10 mouse cellular contexts compared by ENCODE assay signal in the genomic region with DNA sequence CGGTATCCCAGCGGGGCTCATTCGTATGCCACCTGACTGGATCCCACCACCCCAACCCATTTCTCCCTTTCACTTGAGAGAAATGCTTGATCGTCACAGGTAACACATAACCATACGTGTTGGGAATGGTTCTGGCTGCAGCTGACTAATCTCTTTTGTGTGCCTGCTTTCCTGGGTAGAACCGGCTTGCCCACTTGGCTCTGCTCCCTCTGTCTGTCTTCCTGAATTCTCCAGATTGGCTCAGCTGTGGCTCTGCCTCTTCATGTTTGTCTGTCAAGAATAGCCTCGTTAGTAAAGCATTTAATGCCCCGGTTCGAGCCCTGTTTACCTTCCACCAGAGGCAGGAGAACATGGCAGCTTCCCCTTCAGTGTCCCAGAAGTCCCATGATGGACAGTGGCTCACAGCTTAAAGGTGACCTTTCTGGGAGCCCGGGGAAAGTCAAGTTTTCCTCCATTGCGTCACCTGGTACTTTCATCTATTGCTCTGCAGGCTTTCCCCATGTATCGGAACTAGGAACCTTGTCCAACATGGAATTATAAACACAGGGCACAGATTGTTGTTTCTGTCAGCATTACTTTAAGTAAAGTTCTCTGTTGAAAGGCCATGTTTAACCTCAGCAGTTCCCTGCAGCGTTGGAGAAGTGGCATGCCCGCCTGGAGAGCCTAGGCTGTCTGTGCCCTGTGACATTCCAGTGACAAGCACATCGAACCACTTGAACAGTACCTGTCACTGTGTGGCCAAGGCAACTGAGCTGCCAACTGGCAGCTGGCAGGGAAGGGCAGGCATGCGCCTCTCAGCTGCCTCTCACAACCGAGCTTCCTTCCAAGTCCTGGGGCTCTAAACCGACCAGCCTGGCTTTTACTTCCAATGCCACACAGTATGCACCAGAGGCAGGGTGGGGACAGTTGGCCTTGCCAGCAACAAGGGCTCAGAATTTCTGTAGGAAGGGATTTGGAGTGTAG.
DNase-seq lines count a peak whose midpoint lies in the region; ATAC-seq and TF ChIP-seq lines count a peak whose summit lies in the region.
"Had no signal": no experiment of that assay in that cellular context is flagged by ENCODE, and none has a peak within 500 bp of the region (broad histone marks: within the 10 kb centered on the region; RNA-seq: fewer than 3 reads in every experiment).

No protein-coding gene starts in this region.

- TF ChIP-seq CTCF in brain, embryonic 14.5 days (IDR thresholded peaks at IDR 0.05; ENCODE audit: borderline replicate concordance, extremely low read depth, insufficient read depth, insufficient read length) = no peak
- no peak for TF ChIP-seq CTCF in forebrain, postnatal 0 days (IDR thresholded peaks at IDR 0.05; ENCODE audit: low read depth)

- H3K36me3 ChIP-seq in forebrain, postnatal 0 days (ENCODE audit: insufficient read depth) = no peaks in the 10 kb centered on the region
- no peaks in the 10 kb centered on the region for H3K36me3 ChIP-seq in hindbrain, embryonic 16.5 days (ENCODE audit: control insufficient read depth, insufficient read depth, low read length)

- H3K9me3 ChIP-seq in forebrain, postnatal 0 days (ENCODE audit: low read length) = no peaks in the 10 kb centered on the region
- no peaks in the 10 kb centered on the region for H3K9me3 ChIP-seq in hindbrain, embryonic 16.5 days (ENCODE audit: control insufficient read depth, low read length)

- H3K4me2 ChIP-seq in forebrain, postnatal 0 days (ENCODE audit: low read depth) = no peak overlapping the region
- no peak overlapping the region for H3K4me2 ChIP-seq in hindbrain, embryonic 16.5 days (ENCODE audit: low read length)

- no peak for TF ChIP-seq POLR2A in brain, embryonic 14.5 days (IDR thresholded peaks at IDR 0.05; ENCODE audit: borderline replicate concordance, extremely low read depth, insufficient read depth, insufficient read length, poor library complexity, severe bottlenecking)

- DNase-seq in gastrocnemius, adult 18-20 months (ENCODE audit: low spot score) = peak; percentile 79
- DNase-seq in gastrocnemius, postnatal 4 days (ENCODE audit: low spot score in 2 of 2) = no peak
- peak; percentile 81 for DNase-seq in brain, embryonic 14.5 days (ENCODE audit: low read depth)
- peak; percentile 52 for DNase-seq in forebrain, postnatal 0 days
- DNase-seq in right cerebral cortex, postnatal 10 days (ENCODE audit: low spot score in 2 of 2) = peak; percentile 66 to 72
- DNase-seq in embryo, embryonic 10 days (ENCODE audit: low spot score) = no peak
- DNase-seq in thymus, postnatal 10 days (ENCODE audit: low spot score in 2 of 2) = no peak

- no peak overlapping the region for H3K27ac ChIP-seq in forebrain, postnatal 0 days (ENCODE audit: low read depth, low read length)
- H3K27ac ChIP-seq in hindbrain, embryonic 16.5 days (ENCODE audit: low read depth, low read length) = peak overlapping the region; percentile 44
- H3K27ac ChIP-seq: liver, embryonic 14.5 days had no signal

- H3K9ac ChIP-seq in forebrain, postnatal 0 days = no peak overlapping the region
- no peak overlapping the region for H3K9ac ChIP-seq in hindbrain, embryonic 16.5 days (ENCODE audit: low read depth, low read length)
- H3K9ac ChIP-seq: liver, embryonic 14.5 days had no signal

- H3K4me1 ChIP-seq in forebrain, postnatal 0 days (ENCODE audit: insufficient read depth) = 0 out of 2 replicates have a peak, but pooled peaks cover 3% of the 10 kb centered on the region
- peaks cover 14% of the 10 kb centered on the region for H3K4me1 ChIP-seq in hindbrain, embryonic 16.5 days (ENCODE audit: control insufficient read depth, insufficient read depth, low read depth, low read length)

- ATAC-seq in forebrain, postnatal 0 days = peak; percentile 78
- peak; percentile 78 for ATAC-seq in hindbrain, embryonic 16.5 days

- no peaks in the 10 kb centered on the region; the same call in 1 of the 2 replicates for H3K27me3 ChIP-seq in forebrain, postnatal 0 days (ENCODE audit: insufficient read depth, low read length)
- H3K27me3 ChIP-seq in hindbrain, embryonic 16.5 days (replicated peaks; ENCODE audit: control insufficient read depth, insufficient read depth, low read length) = no peaks in the 10 kb centered on the region
- H3K27me3 ChIP-seq: CH12.LX had no signal

- 42% methylated on average over 18 of the region's 18 CpGs for WGBS in forebrain, postnatal 0 days
- 57% methylated on average over 18 of the region's 18 CpGs for WGBS in hindbrain, embryonic 16.5 days

- no peak overlapping the region for H3K4me3 ChIP-seq in forebrain, postnatal 0 days (ENCODE audit: low read depth, low read length)
- H3K4me3 ChIP-seq in hindbrain, embryonic 16.5 days (ENCODE audit: low read length) = no peak overlapping the region

Comparison
In these comparisons a context has a peak if more than half of its experiments do, and no peak if none do; other contexts are left out.
1. DNase-seq: peak in gastrocnemius, adult 18-20 months (single experiment), brain, embryonic 14.5 days (single experiment), forebrain, postnatal 0 days (single experiment) and right cerebral cortex, postnatal 10 days (2 of 2); none in gastrocnemius, postnatal 4 days (0 of 2), embryo, embryonic 10 days (single experiment) and thymus, postnatal 10 days (0 of 2).